Mouse (Mus musculus) cerebellum, adult 2 months (tissue): ENCODE data around the gene Hoxa7. TPM values are rescaled to one million over a fixed set of nuclear protein-coding genes. Genes with fewer than 3 reads are reported as not detected.

Experiments used
- DNase-seq, 2 experiments: peaks; one replicate each; pipeline ENCODE4 v3.0.0; 2021
- H3K27ac ChIP-seq: fragments of 200-500 bp; 2 replicates; pipeline ENCODE4 v1.5.1; 2012; ENCODE audit warnings: low read length, control low read depth, inconsistent platforms; ENCODE audit not compliant: insufficient read depth
- H3K27me3 ChIP-seq: fragments of 200-500 bp; 2 replicates; pipeline ENCODE4 v1.6.1; 2012; ENCODE audit warnings: inconsistent platforms, mild to moderate bottlenecking, low read length, moderate library complexity; ENCODE audit not compliant: control insufficient read depth, insufficient read depth
- H3K4me1 ChIP-seq: fragments of 200-500 bp; 2 replicates; pipeline ENCODE4 v1.6.1; 2011; ENCODE audit warnings: low read length; ENCODE audit not compliant: control insufficient read depth, insufficient read depth
- H3K4me3 ChIP-seq: fragments of 200-500 bp; replicated peaks from 2 replicates; pipeline ENCODE3; 2011; ENCODE audit warnings: mild to moderate bottlenecking, low read depth, low read length, control low read depth; ENCODE audit not compliant: insufficient read depth
- CTCF ChIP-seq: fragments of 200-500 bp; IDR thresholded peaks from 2 replicates; pipeline ENCODE4 v1.5.1; 2011; ENCODE audit warnings: low read depth, mild to moderate bottlenecking, control low read depth, low read length, moderate library complexity, borderline replicate concordance; ENCODE audit not compliant: insufficient read depth
- POLR2A ChIP-seq: fragments of 200-500 bp; IDR thresholded peaks from 2 replicates; pipeline ENCODE4 v1.6.1; 2011; ENCODE audit warnings: low read length, control low read depth, borderline replicate concordance; ENCODE audit not compliant: insufficient read depth
- WGBS: fragments of 180-500 bp; shearing (Covaris S2); methylation state at CpG from one replicate; pipeline ENCODE4 v1.1.7; 2018; 5-methylcytosine and 5-hydroxymethylcytosine counted together
- polyA plus RNA-seq: library from polyadenylated mRNA; depleted of rRNA; stranded (reverse); fragments of >200 nt; gene quantifications from 2 replicates; pipeline ENCODE4 v1.2.3, GENCODE M21; 2012

Gene Hoxa7
- polyA plus RNA-seq, 1 experiment = 0.07 TPM

DNA sequence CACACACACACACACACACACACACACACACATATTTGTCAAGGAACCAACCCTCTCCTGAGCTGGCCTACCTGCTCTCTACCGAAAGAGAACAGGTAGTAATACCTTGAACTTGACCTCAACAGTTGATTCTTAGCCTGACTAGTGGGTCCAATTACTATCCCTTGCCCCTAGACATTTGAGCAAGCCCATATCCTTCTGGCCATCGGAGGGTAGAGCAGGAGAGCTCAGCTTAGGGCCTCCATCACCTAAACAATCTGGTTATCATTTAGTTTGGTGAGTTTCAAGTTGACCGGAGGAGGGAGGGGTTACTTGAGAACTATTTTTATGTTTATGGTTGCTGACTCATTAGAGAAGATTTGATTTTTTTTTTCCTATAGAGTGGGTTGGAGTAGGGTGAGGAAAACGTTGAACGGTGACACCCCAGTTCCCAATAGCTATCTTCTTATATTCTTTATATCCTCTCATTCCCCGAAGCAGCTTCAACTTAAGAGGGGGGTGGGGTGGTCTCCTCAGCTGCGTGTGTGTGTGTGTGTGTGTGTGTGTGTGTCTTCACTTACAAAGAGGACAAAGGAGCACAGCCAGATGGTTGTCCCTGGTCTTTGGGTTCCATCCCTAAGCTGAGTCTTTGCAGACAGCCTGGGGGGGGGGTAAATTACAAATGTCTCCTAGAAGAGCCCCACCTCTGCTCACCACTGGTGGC lies 29.7 kb upstream of the Hoxa7 start:
- 10% methylated on average over 7 of the region's 7 CpGs for WGBS
- H3K27me3 ChIP-seq = peaks cover 11% of the 10 kb centered on the region; the same call in 1 of the 2 replicates
- no peak overlapping the region for H3K27ac ChIP-seq
- no peak for TF ChIP-seq POLR2A
- TF ChIP-seq CTCF = no peak
- H3K4me1 ChIP-seq = no peaks in the 10 kb centered on the region
- no peak overlapping the region for H3K4me3 ChIP-seq
- peak in 1 of 2 experiments; percentile 2 for DNase-seq

DNA sequence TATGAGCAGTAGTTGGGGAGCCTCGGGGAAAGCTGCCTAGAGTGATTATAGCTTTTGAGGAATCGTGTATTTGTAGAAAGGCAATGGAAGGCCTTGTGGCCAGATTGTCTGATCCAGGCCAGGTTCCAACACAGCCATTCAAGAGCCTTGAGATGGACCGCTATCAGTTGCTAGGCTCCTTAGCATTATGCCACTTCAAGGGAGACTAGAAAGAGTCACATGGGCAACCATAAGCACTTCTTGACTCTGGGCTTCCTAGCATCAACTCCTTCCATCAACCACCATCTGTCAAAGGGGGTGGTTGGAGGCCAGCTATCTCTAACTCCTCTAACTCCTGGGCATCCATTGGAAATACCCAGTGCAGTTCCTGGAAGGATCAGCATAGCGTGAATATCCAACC lies 28.2 kb upstream of the Hoxa7 start:
- Histone ChIP-seq H3K27me3 (peaks cover 17% of the 10 kb centered on the region; the same call in 1 of the 2 replicates), H3K4me1 (no peaks in the 10 kb centered on the region), H3K4me3 (no peak overlapping the region), H3K27ac (no peak overlapping the region)
- 8% methylated on average over 4 of the region's 4 CpGs for WGBS
- DNase-seq = peak in 1 of 2 experiments; percentile 1
- TF ChIP-seq CTCF (no peak), POLR2A (no peak)

GRCm38 (mm10) chr6:52249415-52249738 lies 27.7 kb upstream of the Hoxa7 start:
- peaks cover 20% of the 10 kb centered on the region; the same call in 1 of the 2 replicates for H3K27me3 ChIP-seq
- DNase-seq = no peak
- under 1% methylated on average over 16 of the region's 16 CpGs for WGBS

GRCm38 (mm10) chr6:52248638-52249414 lies 27.2 kb upstream of the Hoxa7 start:
- Histone ChIP-seq H3K4me3 (no peak overlapping the region), H3K27me3 (peaks cover 16% of the 10 kb centered on the region; the same call in 1 of the 2 replicates), H3K4me1 (no peaks in the 10 kb centered on the region), H3K27ac (no peak overlapping the region)
- peak in 1 of 2 experiments; percentile 9 for DNase-seq
- TF ChIP-seq POLR2A (no peak), CTCF (no peak)
- 3% methylated on average over 27 of the region's 27 CpGs for WGBS

More at GRCm38 (mm10) chr6:52249415-52249738, 27.7 kb upstream of the Hoxa7 start:
- Histone ChIP-seq H3K27ac (no peak overlapping the region), H3K4me3 (no peak overlapping the region), H3K4me1 (no peaks in the 10 kb centered on the region)
- TF ChIP-seq POLR2A (no peak), CTCF (no peak)

- no peak for TF ChIP-seq POLR2A
- TF ChIP-seq CTCF = no peak
- 4% methylated on average over 23 of the region's 23 CpGs for WGBS
- no peak for DNase-seq
- no peaks in the 10 kb centered on the region for H3K4me1 ChIP-seq
- H3K27ac ChIP-seq = no peak overlapping the region
- peaks cover 17% of the 10 kb centered on the region; the same call in 1 of the 2 replicates for H3K27me3 ChIP-seq
- H3K4me3 ChIP-seq = no peak overlapping the region
Measured at GRCm38 (mm10) chr6:52247766-52248637, 26.3 kb upstream of the Hoxa7 start.

- peak in 1 of 2 experiments; percentile 9 for DNase-seq
- TF ChIP-seq CTCF = no peak
Measured at GRCm38 (mm10) chr6:52246916-52247315, 25.3 kb upstream of the Hoxa7 start.

GRCm38 (mm10) chr6:52246403-52246803 lies 24.7 kb upstream of the Hoxa7 start:
- H3K27me3 ChIP-seq = peaks cover 20% of the 10 kb centered on the region; the same call in 1 of the 2 replicates
- DNase-seq = peak in 1 of 2 experiments; percentile 14
- H3K4me1 ChIP-seq = no peaks in the 10 kb centered on the region
- H3K27ac ChIP-seq = no peak overlapping the region
- H3K4me3 ChIP-seq = no peak overlapping the region
- under 1% methylated on average over 26 of the region's 26 CpGs for WGBS
- TF ChIP-seq CTCF (no peak), POLR2A (no peak)

More at GRCm38 (mm10) chr6:52246916-52247315, 25.3 kb upstream of the Hoxa7 start:
- Histone ChIP-seq H3K27ac (no peak overlapping the region), H3K4me3 (no peak overlapping the region), H3K27me3 (peaks cover 20% of the 10 kb centered on the region; the same call in 1 of the 2 replicates), H3K4me1 (no peaks in the 10 kb centered on the region)
- 5% methylated on average over 3 of the region's 3 CpGs for WGBS
